Mouse (Mus musculus): Measurements from ENCODE around the gene Kcnq5.

GRCm38 (mm10) chr1:21455971-21456370, 505.8 kb downstream of the Kcnq5 start:
- TF ChIP-seq CTCF (IDR thresholded peaks at IDR 0.05; ENCODE audit: low read depth) (no peak), EP300 (IDR thresholded peaks at IDR 0.05; ENCODE audit: low read depth) (no peak)
